Mouse (Mus musculus) layer of hippocampus, adult 9-10 months (tissue): ENCODE data around the gene Gan.
A peak's percentile ranks its signal among the peaks of the same experiment; 100 is the strongest.

Experiments
- DNase-seq: peaks from one replicate; pipeline ENCODE4 v3.0.0; 2022; ENCODE audit warnings: low spot score

The Gan gene

GRCm38 (mm10) chr8:117158135-117158761 lies at the start of gene Gan:
Gene Gan, plus strand, starts transcription at chr8:117158135.
- no peak for DNase-seq

GRCm38 (mm10) chr8:117109018-117109711 lies 48.8 kb upstream of the Gan start:
- DNase-seq, result no peak

GRCm38 (mm10) chr8:117109801-117110390 lies 48.0 kb upstream of the Gan start:
- peak; percentile 38 for DNase-seq

- no peak for DNase-seq
Measured at GRCm38 (mm10) chr8:117111641-117112040, 46.3 kb upstream of the Gan start.

- no peak for DNase-seq
Measured at GRCm38 (mm10) chr8:117112261-117112660, 45.7 kb upstream of the Gan start.

- no peak for DNase-seq
Measured at GRCm38 (mm10) chr8:117115094-117115493, 42.8 kb upstream of the Gan start.

- DNase-seq, result no peak
Measured at GRCm38 (mm10) chr8:117115676-117116446, 42.1 kb upstream of the Gan start.

GRCm38 (mm10) chr8:117116534-117116933 lies 41.4 kb upstream of the Gan start:
- no peak for DNase-seq

- no peak for DNase-seq
Measured at GRCm38 (mm10) chr8:117118409-117118808, 39.5 kb upstream of the Gan start.

GRCm38 (mm10) chr8:117121277-117121676 lies 36.7 kb upstream of the Gan start:
- DNase-seq, result no peak

GRCm38 (mm10) chr8:117123850-117124633 lies 33.9 kb upstream of the Gan start:
- DNase-seq, result no peak

- DNase-seq, result no peak
Measured at GRCm38 (mm10) chr8:117125854-117126253, 32.1 kb upstream of the Gan start.

- DNase-seq, result no peak
Measured at GRCm38 (mm10) chr8:117126411-117126810, 31.5 kb upstream of the Gan start.

GRCm38 (mm10) chr8:117127063-117127462 lies 30.9 kb upstream of the Gan start:
- no peak for DNase-seq

GRCm38 (mm10) chr8:117133702-117134101 lies 24.2 kb upstream of the Gan start:
- no peak for DNase-seq

GRCm38 (mm10) chr8:117136351-117136750 lies 21.6 kb upstream of the Gan start:
- DNase-seq, result no peak

- DNase-seq, result no peak
Measured at GRCm38 (mm10) chr8:117136763-117137162, 21.2 kb upstream of the Gan start.

- DNase-seq, result no peak
Measured at GRCm38 (mm10) chr8:117137357-117137756, 20.6 kb upstream of the Gan start.

- DNase-seq, result no peak
Measured at GRCm38 (mm10) chr8:117148520-117148919, 9.4 kb upstream of the Gan start.

GRCm38 (mm10) chr8:117156149-117156548 lies 1.8 kb upstream of the Gan start:
- DNase-seq, result no peak

GRCm38 (mm10) chr8:117156866-117157768 lies 818 bp upstream of the Gan start:
- no peak for DNase-seq
